Mouse (Mus musculus): ENCODE measurements around the gene Acoxl. TPM values are rescaled to one million over a fixed set of nuclear protein-coding genes. Genes with fewer than 3 reads are reported as not detected.
A peak's percentile ranks its signal among the peaks of the same experiment; 100 is the strongest.
"Not testable (repeated sequence)": the region's sequence is repeated elsewhere in the genome, so short reads cannot be mapped to it uniquely, and the experiment has no call there.

The Acoxl gene
- polyA plus RNA-seq, 1 experiment from 2014 or later: 0.61 TPM

DNA sequence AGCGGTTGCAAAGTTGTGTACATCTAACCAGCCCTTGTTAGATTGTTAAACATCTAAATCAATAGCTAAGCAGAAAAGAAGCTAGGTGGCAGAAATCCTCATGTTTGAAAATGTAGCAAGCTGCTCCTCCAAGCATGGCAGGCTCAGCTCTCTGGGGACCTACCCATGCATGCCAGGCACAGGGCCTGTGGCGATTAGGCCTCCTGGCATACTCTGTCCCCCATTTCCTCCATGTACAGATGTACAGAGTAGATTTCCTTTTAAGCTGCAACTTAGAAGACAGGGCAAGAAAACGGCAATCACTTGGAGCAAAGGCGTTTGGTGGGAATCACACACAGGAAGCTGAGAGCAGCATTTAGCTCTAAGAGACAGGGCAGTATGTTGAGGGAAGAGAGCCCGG is 255.5 kb downstream of the Acoxl start:
- Histone ChIP-seq H3K4me3 (no peak overlapping the region), H3K9me3 (no peaks in the 10 kb centered on the region), H3K36me3 (replicated peaks) (no peaks in the 10 kb centered on the region), H3K27ac (replicated peaks) (no peak overlapping the region), H3K27me3 (replicated peaks; ENCODE audit: low read depth, poor library complexity, severe bottlenecking) (no peaks in the 10 kb centered on the region), H3K4me1 (peaks cover 21% of the 10 kb centered on the region)
- 77% methylated on average over 5 of the region's 5 CpGs for WGBS
- DNase-seq (ENCODE audit: low spot score): no peak

DNA sequence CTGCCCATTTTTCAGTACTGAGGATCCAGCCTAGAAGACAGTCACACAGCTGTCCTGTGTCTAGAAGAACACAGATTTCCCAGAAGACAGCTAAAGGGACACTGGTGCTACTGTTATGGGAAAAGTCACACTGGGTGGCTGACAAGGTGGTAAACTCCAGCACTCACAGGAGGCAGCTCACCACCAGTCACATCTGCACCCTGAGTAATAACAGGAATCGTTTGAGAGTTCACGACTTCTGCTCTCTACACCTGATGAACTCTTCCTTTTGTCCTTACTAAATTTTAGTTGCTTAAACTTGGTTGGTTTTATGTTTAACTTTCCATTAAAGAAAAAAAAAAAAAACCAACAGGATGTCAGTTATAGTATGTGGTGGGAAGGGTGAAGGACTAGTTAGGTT is 255.9 kb downstream of the Acoxl start:
- Histone ChIP-seq H3K36me3 (replicated peaks) (no peaks in the 10 kb centered on the region), H3K9me3 (no peaks in the 10 kb centered on the region), H3K4me1 (peaks cover 21% of the 10 kb centered on the region), H3K27ac (replicated peaks) (no peak overlapping the region), H3K4me3 (no peak overlapping the region), H3K27me3 (replicated peaks; ENCODE audit: low read depth, poor library complexity, severe bottlenecking) (no peaks in the 10 kb centered on the region)
- WGBS: 85% methylated on average over 2 of the region's 2 CpGs
- DNase-seq (ENCODE audit: low spot score): no peak

DNA sequence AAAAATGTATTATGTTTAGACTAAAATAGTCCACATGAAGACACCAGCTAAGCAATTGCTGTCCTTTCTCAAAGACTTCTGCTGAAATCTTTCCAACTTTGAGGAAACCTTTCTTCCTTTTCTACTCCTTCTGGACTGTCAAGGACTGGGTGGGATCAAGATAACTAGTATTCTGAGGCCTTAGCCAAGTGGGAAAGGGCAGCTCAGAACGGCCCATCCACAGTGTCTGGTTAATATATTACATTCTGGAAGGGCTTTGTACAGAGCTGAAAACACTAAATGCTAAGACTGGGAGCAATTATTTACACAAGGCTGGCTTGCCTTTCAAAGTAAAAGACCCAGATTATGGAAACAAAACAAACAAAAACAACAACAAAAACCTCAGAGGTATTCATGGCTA is 256.6 kb downstream of the Acoxl start:
- H3K4me3 ChIP-seq: no peak overlapping the region

DNA sequence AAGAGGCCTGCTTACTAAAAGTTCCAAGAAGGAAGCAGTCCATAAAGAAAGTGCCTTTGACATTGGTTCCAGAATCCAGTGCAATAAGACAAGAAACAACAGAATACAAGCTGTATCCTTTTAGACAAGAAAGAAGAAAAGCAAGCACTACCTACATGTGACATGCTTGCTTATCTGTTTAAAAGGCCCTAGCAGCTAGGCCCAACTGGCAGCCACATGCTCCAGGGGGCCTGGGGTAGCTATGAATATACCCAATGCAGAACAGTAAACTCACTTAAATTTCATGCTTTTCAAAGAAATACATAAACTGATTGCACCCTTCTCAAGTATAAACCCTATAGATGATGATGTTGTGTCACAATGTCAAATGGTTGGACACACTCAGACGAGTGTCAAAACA is 257.4 kb downstream of the Acoxl start:
- H3K27me3 ChIP-seq (replicated peaks; ENCODE audit: low read depth, poor library complexity, severe bottlenecking): no peaks in the 10 kb centered on the region
- no peaks in the 10 kb centered on the region for H3K36me3 ChIP-seq (replicated peaks)
- H3K4me1 ChIP-seq: peaks cover 17% of the 10 kb centered on the region
- no peak overlapping the region for H3K27ac ChIP-seq (replicated peaks)
- DNase-seq (ENCODE audit: low spot score): no peak
- no peak overlapping the region for H3K4me3 ChIP-seq
- WGBS: 74% methylated on average over 1 of the region's 1 CpGs
- no peaks in the 10 kb centered on the region for H3K9me3 ChIP-seq

More for the DNA sequence above, 256.6 kb downstream of the Acoxl start:
- H3K27ac ChIP-seq (replicated peaks): no peak overlapping the region
- H3K4me1 ChIP-seq: peaks cover 21% of the 10 kb centered on the region
- DNase-seq (ENCODE audit: low spot score): no peak
- H3K36me3 ChIP-seq (replicated peaks): no peaks in the 10 kb centered on the region
- no peaks in the 10 kb centered on the region for H3K27me3 ChIP-seq (replicated peaks; ENCODE audit: low read depth, poor library complexity, severe bottlenecking)
- H3K9me3 ChIP-seq: no peaks in the 10 kb centered on the region
- 61% methylated on average over 1 of the region's 1 CpGs for WGBS

DNA sequence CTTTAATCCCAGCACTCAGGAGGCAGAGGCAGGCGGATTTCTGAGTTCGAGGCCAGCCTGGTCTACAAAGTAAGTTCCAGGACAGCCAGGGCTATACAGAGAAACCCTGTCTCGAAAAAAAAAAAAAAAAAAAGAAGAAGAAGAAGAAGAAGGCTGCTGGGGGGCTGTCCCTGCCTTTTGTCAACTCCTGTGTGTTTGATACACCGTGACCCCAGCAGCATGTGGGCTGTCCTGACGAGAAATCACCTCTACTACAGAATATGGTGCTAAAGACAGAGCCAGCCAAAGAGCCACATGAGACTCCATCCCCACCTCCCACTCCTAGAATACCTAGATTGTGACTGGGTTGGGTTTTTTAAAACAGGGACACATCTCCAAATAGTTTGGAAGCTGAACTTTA is 259.4 kb downstream of the Acoxl start:
- not testable (repeated sequence) for H3K4me3 ChIP-seq; H3K27me3 ChIP-seq (replicated peaks; ENCODE audit: low read depth, poor library complexity, severe bottlenecking); H3K4me1 ChIP-seq; H3K9me3 ChIP-seq; H3K36me3 ChIP-seq (replicated peaks); DNase-seq (ENCODE audit: low spot score); H3K27ac ChIP-seq (replicated peaks)
- WGBS: 83% methylated on average over 4 of the region's 5 CpGs

DNA sequence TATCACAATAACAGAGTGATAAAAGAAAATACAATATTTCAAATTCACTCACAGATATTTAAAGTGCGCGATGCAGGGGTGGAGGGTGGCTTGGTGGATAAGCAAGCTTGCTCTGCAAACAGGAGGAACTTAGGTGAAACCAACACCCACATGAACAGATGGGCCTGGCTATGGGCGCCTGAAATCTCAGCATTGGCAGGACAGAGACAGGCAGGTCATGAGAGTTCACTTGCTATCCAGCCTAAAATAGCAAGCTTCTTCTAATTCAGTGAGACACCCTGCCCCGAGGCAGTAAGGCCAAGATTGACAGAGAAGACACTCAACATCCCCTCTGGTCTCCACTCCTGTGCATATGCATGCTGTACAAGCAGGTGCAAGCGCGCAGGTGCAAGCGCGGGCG is 263.4 kb downstream of the Acoxl start:
- no peak for DNase-seq (ENCODE audit: low spot score)
- Histone ChIP-seq H3K36me3 (replicated peaks) (no peaks in the 10 kb centered on the region), H3K9me3 (no peaks in the 10 kb centered on the region), H3K4me1 (peaks cover 6% of the 10 kb centered on the region; the same call in 1 of the 2 replicates), H3K4me3 (no peak overlapping the region), H3K27me3 (replicated peaks; ENCODE audit: low read depth, poor library complexity, severe bottlenecking) (no peaks in the 10 kb centered on the region), H3K27ac (replicated peaks) (no peak overlapping the region)
- WGBS: 88% methylated on average over 9 of the region's 9 CpGs

DNA sequence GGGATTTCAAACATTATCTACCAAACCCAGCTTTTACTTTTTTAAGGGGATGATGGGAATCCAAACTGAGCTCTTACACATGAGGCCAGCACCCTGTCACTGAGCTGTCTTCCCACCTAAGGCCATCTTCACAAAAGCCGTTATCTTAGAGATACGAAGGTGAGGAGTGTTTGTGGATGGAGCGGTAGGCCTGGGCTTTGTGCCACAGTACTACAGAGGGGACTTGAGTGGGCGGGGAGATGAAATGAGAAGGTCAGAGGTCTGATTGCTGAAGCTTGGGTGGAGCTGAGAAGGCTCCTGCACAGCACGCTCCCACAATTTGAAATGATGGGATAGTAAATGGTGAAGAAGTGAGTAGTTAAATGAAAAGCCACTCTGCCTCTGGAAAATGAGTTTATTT is 266.1 kb downstream of the Acoxl start:
- H3K36me3 ChIP-seq (replicated peaks): no peaks in the 10 kb centered on the region
- peaks cover 6% of the 10 kb centered on the region; the same call in 1 of the 2 replicates for H3K4me1 ChIP-seq
- no peaks in the 10 kb centered on the region for H3K9me3 ChIP-seq
- no peak overlapping the region for H3K4me3 ChIP-seq
- 83% methylated on average over 5 of the region's 5 CpGs for WGBS
- no peaks in the 10 kb centered on the region for H3K27me3 ChIP-seq (replicated peaks; ENCODE audit: low read depth, poor library complexity, severe bottlenecking)
- H3K27ac ChIP-seq (replicated peaks): no peak overlapping the region
- DNase-seq (ENCODE audit: low spot score): no peak

DNA sequence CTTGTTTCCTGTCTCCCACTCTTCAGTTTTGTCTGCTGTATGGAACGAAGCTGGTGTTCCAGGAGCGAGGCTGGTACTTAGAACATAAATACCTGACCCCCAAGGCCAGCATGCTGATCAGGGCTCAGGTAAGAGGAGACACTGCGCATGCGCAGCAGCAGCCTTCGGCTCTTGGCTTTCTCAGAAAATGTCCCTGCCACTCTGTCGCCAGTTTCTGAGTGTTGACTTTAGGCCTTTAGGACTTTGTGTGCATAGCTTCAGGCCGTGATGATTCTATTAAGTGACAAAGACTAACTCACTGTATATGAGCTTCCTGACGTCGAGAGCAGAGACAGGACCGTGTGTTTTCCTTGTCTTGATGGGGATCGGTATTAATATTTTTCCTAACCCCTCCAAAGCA is 267.0 kb downstream of the Acoxl start:
- Histone ChIP-seq H3K27me3 (replicated peaks; ENCODE audit: low read depth, poor library complexity, severe bottlenecking) (no peaks in the 10 kb centered on the region), H3K4me1 (peaks cover 6% of the 10 kb centered on the region; the same call in 1 of the 2 replicates), H3K36me3 (replicated peaks) (no peaks in the 10 kb centered on the region), H3K9me3 (no peaks in the 10 kb centered on the region), H3K4me3 (no peak overlapping the region), H3K27ac (replicated peaks) (no peak overlapping the region)
- no peak for DNase-seq (ENCODE audit: low spot score)
- WGBS: 82% methylated on average over 11 of the region's 11 CpGs

DNA sequence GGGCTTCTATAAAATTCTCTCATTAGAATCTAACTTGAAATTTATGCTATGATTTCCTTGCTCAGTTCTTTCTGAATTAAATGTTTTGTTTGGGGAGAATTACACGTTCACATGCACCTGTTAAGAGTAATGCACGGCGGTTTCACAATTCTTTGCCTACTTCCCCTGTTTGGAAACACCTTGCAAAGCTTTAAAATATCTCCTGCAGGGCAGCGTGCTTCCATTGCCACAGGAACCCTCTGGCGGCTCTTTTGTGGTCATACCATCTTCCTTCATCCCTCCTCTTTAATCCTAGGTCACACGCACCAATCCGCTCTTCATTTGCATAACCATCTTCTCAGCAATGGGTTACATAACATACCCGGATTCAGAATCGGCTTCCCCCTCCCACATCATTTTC is 272.9 kb downstream of the Acoxl start:
- H3K4me3 ChIP-seq: no peak overlapping the region
- H3K4me1 ChIP-seq: peaks cover 16% of the 10 kb centered on the region
- H3K9me3 ChIP-seq: no peaks in the 10 kb centered on the region
- 80% methylated on average over 9 of the region's 9 CpGs for WGBS
- no peak for DNase-seq (ENCODE audit: low spot score)
- no peaks in the 10 kb centered on the region for H3K27me3 ChIP-seq (replicated peaks; ENCODE audit: low read depth, poor library complexity, severe bottlenecking)
- no peaks in the 10 kb centered on the region for H3K36me3 ChIP-seq (replicated peaks)
- H3K27ac ChIP-seq (replicated peaks): no peak overlapping the region

DNA sequence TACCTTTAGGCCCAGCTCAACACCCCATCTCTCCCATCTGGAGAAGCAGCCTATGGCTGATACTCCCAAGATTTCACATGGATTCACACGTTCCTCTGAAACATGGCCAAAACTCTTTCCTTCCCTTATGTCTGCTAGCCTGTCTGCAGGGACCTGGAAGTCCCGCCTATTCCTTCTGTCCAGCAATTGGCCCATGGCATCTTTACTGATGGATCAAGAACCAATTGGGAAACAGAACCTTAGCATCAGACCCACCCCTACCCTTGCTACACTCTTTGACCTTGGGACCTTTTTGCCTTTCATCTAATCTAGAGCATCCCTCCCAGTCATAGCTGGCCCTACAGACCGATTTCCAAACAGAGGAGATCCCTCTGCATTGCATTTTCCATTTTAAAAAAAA is 275.9 kb downstream of the Acoxl start:
- no peak for DNase-seq (ENCODE audit: low spot score)
- Histone ChIP-seq H3K36me3 (replicated peaks) (no peaks in the 10 kb centered on the region), H3K4me1 (peaks cover 21% of the 10 kb centered on the region), H3K27me3 (replicated peaks; ENCODE audit: low read depth, poor library complexity, severe bottlenecking) (no peaks in the 10 kb centered on the region), H3K27ac (replicated peaks) (no peak overlapping the region), H3K4me3 (no peak overlapping the region), H3K9me3 (no peaks in the 10 kb centered on the region)
- 62% methylated on average over 3 of the region's 3 CpGs for WGBS

DNA sequence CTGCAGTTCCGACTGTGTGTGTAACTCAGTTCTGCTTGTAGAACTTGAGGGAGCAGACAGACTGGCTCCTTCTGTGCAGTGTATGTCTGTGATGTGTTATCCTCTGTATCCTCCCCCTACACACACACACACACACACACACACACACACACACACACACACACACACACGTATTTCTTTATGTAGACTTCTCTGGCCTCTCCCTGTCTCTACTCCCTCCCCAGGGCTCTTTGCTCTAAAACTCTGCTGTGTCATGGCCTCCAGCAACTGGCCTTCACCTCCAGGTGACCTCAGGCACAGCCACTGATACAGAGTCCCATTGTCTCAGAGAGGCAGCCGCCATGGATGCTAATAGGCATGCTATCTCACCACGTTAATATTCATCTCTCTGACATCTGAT is 276.9 kb downstream of the Acoxl start:
- peaks cover 25% of the 10 kb centered on the region for H3K4me1 ChIP-seq
- 25% methylated on average over 4 of the region's 4 CpGs for WGBS
- H3K36me3 ChIP-seq (replicated peaks): no peaks in the 10 kb centered on the region
- peak; percentile 58 for DNase-seq (ENCODE audit: low spot score)
- H3K4me3 ChIP-seq: no peak overlapping the region
- no peaks in the 10 kb centered on the region for H3K9me3 ChIP-seq
- peak overlapping the region; percentile 52 for H3K27ac ChIP-seq (replicated peaks)
- H3K27me3 ChIP-seq (replicated peaks; ENCODE audit: low read depth, poor library complexity, severe bottlenecking): no peaks in the 10 kb centered on the region

DNA sequence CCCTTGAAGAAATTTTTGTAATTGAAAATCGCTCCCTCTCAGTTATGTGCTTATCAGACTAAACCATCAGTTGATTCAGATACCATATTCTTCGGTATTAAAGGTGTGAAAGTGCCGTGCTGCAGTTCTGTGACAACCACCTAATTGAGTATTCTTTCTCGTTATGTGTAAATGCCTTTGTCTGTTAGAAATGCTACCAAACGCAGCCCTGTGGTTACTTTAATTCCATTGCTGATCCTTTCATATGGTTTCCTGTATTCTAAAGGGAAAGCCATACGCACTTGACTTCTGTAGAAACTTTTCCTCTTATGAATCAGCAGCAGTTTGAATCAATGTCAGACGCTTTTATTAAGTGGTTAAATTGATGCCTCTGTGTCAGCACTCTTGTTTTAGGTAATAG is 278.9 kb downstream of the Acoxl start:
- DNase-seq (ENCODE audit: low spot score): no peak
- Histone ChIP-seq H3K4me3 (no peak overlapping the region), H3K9me3 (no peaks in the 10 kb centered on the region), H3K27ac (replicated peaks) (no peak overlapping the region), H3K36me3 (replicated peaks) (no peaks in the 10 kb centered on the region), H3K27me3 (replicated peaks; ENCODE audit: low read depth, poor library complexity, severe bottlenecking) (peaks cover 19% of the 10 kb centered on the region), H3K4me1 (peaks cover 28% of the 10 kb centered on the region)
- 82% methylated on average over 7 of the region's 7 CpGs for WGBS

DNA sequence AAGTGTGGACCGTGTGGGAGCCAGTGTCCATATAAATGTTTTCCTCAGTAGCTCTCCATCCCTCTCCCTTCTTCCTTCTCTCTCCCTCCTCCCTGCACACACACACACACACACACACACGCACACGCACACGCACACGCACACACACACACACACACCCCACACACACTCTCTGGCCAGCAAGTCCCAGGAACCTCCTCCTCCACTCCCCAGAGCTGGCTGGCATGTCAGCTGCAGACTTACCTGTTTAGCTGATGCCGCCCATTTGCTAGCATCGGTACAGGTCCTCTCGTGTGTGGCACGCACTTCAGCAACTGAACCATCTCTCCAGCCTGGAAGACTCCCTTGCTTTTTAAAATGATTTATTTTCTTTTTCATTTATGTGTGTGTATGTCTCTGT is 280.3 kb downstream of the Acoxl start:
- Histone ChIP-seq H3K27me3 (replicated peaks; ENCODE audit: low read depth, poor library complexity, severe bottlenecking) (peaks cover 33% of the 10 kb centered on the region), H3K27ac (replicated peaks) (no peak overlapping the region), H3K4me3 (no peak overlapping the region), H3K36me3 (replicated peaks) (no peaks in the 10 kb centered on the region), H3K9me3 (no peaks in the 10 kb centered on the region), H3K4me1 (peaks cover 39% of the 10 kb centered on the region)
- DNase-seq (ENCODE audit: low spot score): no peak
- 92% methylated on average over 9 of the region's 9 CpGs for WGBS

DNA sequence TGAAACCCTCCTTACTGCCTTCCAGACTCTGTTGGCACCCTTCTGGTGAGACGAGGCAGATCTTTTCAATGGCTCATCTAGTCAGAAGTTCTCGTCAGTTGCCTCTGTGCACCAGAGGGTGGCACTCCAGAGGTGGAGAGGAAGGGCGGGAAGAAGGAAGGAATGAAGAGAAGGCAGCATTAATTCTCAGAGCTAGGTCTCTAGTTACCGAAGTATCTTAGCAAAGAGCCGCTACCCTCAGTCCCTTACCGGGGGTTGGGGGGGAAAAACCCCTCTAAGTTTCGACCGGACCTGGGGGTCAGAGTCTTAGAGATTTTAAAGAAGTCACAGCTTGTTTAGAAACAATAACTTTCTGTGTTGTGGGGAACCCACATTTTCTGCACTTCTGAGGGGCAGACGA is 283.8 kb downstream of the Acoxl start:
- 2% methylated on average over 9 of the region's 9 CpGs for WGBS
- Histone ChIP-seq H3K27me3 (replicated peaks; ENCODE audit: low read depth, poor library complexity, severe bottlenecking) (peaks cover 42% of the 10 kb centered on the region), H3K36me3 (replicated peaks) (no peaks in the 10 kb centered on the region), H3K4me3 (peak overlapping the region; percentile 88), H3K4me1 (peaks cover 56% of the 10 kb centered on the region), H3K27ac (replicated peaks) (no peak overlapping the region), H3K9me3 (no peaks in the 10 kb centered on the region)
- peak; percentile 71 for DNase-seq (ENCODE audit: low spot score)
